Mouse (Mus musculus) CH12.LX (cell line): ENCODE measurements around the gene Retreg3. TPM values are rescaled to one million over a fixed set of nuclear protein-coding genes. Genes with fewer than 3 reads are reported as not detected.
A peak's percentile ranks its signal among the peaks of the same experiment; 100 is the strongest.

Experiments used
- DNase-seq: peaks from one replicate; pipeline ENCODE4 v3.0.0-alpha.2; 2013; ENCODE audit errors: extremely low read depth
- H3K27ac ChIP-seq: 2 replicates; pipeline ENCODE4 v1.5.1; 2012; ENCODE audit warnings: low read depth, mild to moderate bottlenecking, control low read depth, moderate library complexity; ENCODE audit not compliant: insufficient read depth
- H3K27me3 ChIP-seq: replicated peaks from 2 replicates; pipeline ENCODE3; 2012; ENCODE audit warnings: inconsistent platforms
- H3K36me3 ChIP-seq, 2 experiments: replicated peaks in 1 of 2; 2 replicates each; pipeline versions ENCODE3 to v1.6.1; 2012; ENCODE audit warnings: inconsistent platforms in 1 of 2, low read length in 1 of 2, mild to moderate bottlenecking in 1 of 2, mixed read lengths in 1 of 2, moderate library complexity in 1 of 2; ENCODE audit not compliant: control insufficient read depth in 1 of 2, insufficient read depth in 1 of 2
- H3K4me1 ChIP-seq, 2 experiments: 2 replicates each; pipeline ENCODE4 v1.6.1; 2012; ENCODE audit warnings: inconsistent platforms in 1 of 2, moderate library complexity in 1 of 2; ENCODE audit not compliant: insufficient read depth in 2 of 2, control insufficient read depth in 1 of 2
- H3K4me2 ChIP-seq: 2 replicates; pipeline ENCODE4 v1.6.1; 2012; ENCODE audit warnings: low read depth, mild to moderate bottlenecking, control low read depth; ENCODE audit not compliant: poor library complexity, insufficient read depth, severe bottlenecking
- H3K4me3 ChIP-seq, 3 experiments: fragments of 150-350 bp in 1 of 3; sonication (generic) in 1 of 3; replicated peaks in 1 of 3; 2 replicates each; pipeline versions ENCODE3 to v1.5.1; 2011 to 2012; ENCODE audit warnings: low read depth in 2 of 3, low read length in 2 of 3, mild to moderate bottlenecking in 2 of 3, moderate library complexity in 2 of 3, control low read depth in 1 of 3, improper control_type of control experiment in 1 of 3, inconsistent platforms in 1 of 3, mixed read lengths in 1 of 3; ENCODE audit not compliant: poor library complexity in 1 of 3
- H3K79me2 ChIP-seq: replicated peaks from 2 replicates; pipeline ENCODE4 v1.6.1; 2012; ENCODE audit warnings: mild to moderate bottlenecking, moderate library complexity; ENCODE audit not compliant: control insufficient read depth, poor library complexity, insufficient read depth, severe bottlenecking; ENCODE audit errors: extremely low read depth
- H3K9ac ChIP-seq: 2 replicates; pipeline ENCODE4 v1.6.1; 2012; ENCODE audit warnings: low read depth, mild to moderate bottlenecking, control low read depth, moderate library complexity; ENCODE audit not compliant: insufficient read depth
- H3K9me3 ChIP-seq: replicated peaks from 2 replicates; pipeline ENCODE3; 2012; ENCODE audit warnings: low read length, inconsistent platforms, mixed read lengths
- CHD1 ChIP-seq: IDR thresholded peaks from 2 replicates; pipeline ENCODE4 v1.6.1; 2012; ENCODE audit warnings: low read depth, low read length, improper control_type of control experiment, inconsistent platforms
- CHD2 ChIP-seq: IDR thresholded peaks from 2 replicates; pipeline ENCODE4 v1.6.1; 2011; ENCODE audit warnings: low read length, improper control_type of control experiment
- ELF1 ChIP-seq: IDR thresholded peaks from 2 replicates; pipeline ENCODE4 v1.6.1; 2014; ENCODE audit warnings: low read depth, mild to moderate bottlenecking, inconsistent platforms, low read length, improper control_type of control experiment
- ETS1 ChIP-seq: conservative IDR thresholded peaks from 2 replicates; pipeline ENCODE4 v1.6.1; 2012; ENCODE audit warnings: low read depth, mild to moderate bottlenecking, inconsistent platforms, low read length, improper control_type of control experiment, moderate library complexity
- GABPA ChIP-seq: IDR thresholded peaks from 2 replicates; pipeline ENCODE4 v1.6.1; 2012; ENCODE audit warnings: low read depth, low read length, improper control_type of control experiment, inconsistent platforms; ENCODE audit not compliant: insufficient replicate concordance
- JUN ChIP-seq: IDR thresholded peaks from 2 replicates; pipeline ENCODE4 v1.6.1; 2011; ENCODE audit warnings: low read depth, mild to moderate bottlenecking, low read length, improper control_type of control experiment, moderate library complexity; ENCODE audit not compliant: insufficient read depth
- JUND ChIP-seq: conservative IDR thresholded peaks from 2 replicates; pipeline ENCODE4 v1.6.1; 2011; ENCODE audit warnings: low read depth, low read length, improper control_type of control experiment
- MAFK ChIP-seq: IDR thresholded peaks from 2 replicates; pipeline ENCODE4 v1.6.1; 2011; ENCODE audit warnings: low read length, improper control_type of control experiment; ENCODE audit not compliant: insufficient replicate concordance
- MAZ ChIP-seq: IDR thresholded peaks from 2 replicates; pipeline ENCODE4 v1.6.1; 2012; ENCODE audit warnings: low read depth, mild to moderate bottlenecking, inconsistent platforms, low read length, improper control_type of control experiment, moderate library complexity
- MEF2A ChIP-seq: IDR thresholded peaks from 2 replicates; pipeline ENCODE4 v1.6.1; 2014; ENCODE audit warnings: low read depth, mild to moderate bottlenecking, inconsistent platforms, low read length, improper control_type of control experiment, borderline replicate concordance
- MXI1 ChIP-seq: IDR thresholded peaks from 2 replicates; pipeline ENCODE4 v1.6.1; 2011; ENCODE audit warnings: mild to moderate bottlenecking, low read depth, low read length, improper control_type of control experiment
- PAX5 ChIP-seq: IDR thresholded peaks from 2 replicates; pipeline ENCODE4 v1.6.1; 2012; ENCODE audit warnings: low read length, inconsistent platforms, mixed read lengths
- RAD21 ChIP-seq: IDR thresholded peaks from 2 replicates; pipeline ENCODE4 v1.6.1; 2011; ENCODE audit warnings: low read depth, mild to moderate bottlenecking, low read length, improper control_type of control experiment, moderate library complexity
- SMC3 ChIP-seq: IDR thresholded peaks from 2 replicates; pipeline ENCODE4 v1.6.1; 2011; ENCODE audit warnings: low read depth, low read length, improper control_type of control experiment
- TCF12 ChIP-seq: IDR thresholded peaks from 2 replicates; pipeline ENCODE4 v1.6.1; 2014; ENCODE audit warnings: low read depth, mild to moderate bottlenecking, inconsistent platforms, low read length, improper control_type of control experiment
- UBTF ChIP-seq: IDR thresholded peaks from 2 replicates; pipeline ENCODE4 v1.6.1; 2012; ENCODE audit warnings: low read depth, mild to moderate bottlenecking, inconsistent platforms, low read length, improper control_type of control experiment, moderate library complexity
- USF1 ChIP-seq: IDR thresholded peaks from 2 replicates; pipeline ENCODE4 v1.6.1; 2014; ENCODE audit warnings: low read depth, mild to moderate bottlenecking, inconsistent platforms, low read length, improper control_type of control experiment
- USF2 ChIP-seq: conservative IDR thresholded peaks from 2 replicates; pipeline ENCODE4 v1.6.1; 2011; ENCODE audit warnings: low read depth, low read length, improper control_type of control experiment
- ZC3H11A ChIP-seq: IDR thresholded peaks from 2 replicates; pipeline ENCODE4 v1.6.1; 2012; ENCODE audit warnings: low read depth, mild to moderate bottlenecking, inconsistent platforms, low read length, improper control_type of control experiment
- ZKSCAN1 ChIP-seq: IDR thresholded peaks from 2 replicates; pipeline ENCODE4 v1.6.1; 2012; ENCODE audit warnings: low read depth, inconsistent platforms, low read length, improper control_type of control experiment, borderline replicate concordance
- ZMIZ1 ChIP-seq: IDR thresholded peaks from 2 replicates; pipeline ENCODE4 v1.6.1; 2012; ENCODE audit warnings: low read depth, mild to moderate bottlenecking, inconsistent platforms, low read length, improper control_type of control experiment
- ZNF384 ChIP-seq: IDR thresholded peaks from 2 replicates; pipeline ENCODE4 v1.6.1; 2012; ENCODE audit warnings: low read depth, low read length, improper control_type of control experiment, inconsistent platforms
- dilution Hi-C: fragments of 300-500 bp; cut with MboI; formaldehyde crosslinking; loops from 2 replicates; pipeline ENCODE4 v1.14.3; 2020; ENCODE audit warnings: low sequenced_read_pairs; ENCODE audit not compliant: extremely low pct_unique_long_range_greater_than_20kb, extremely low pct_ligation_motif_present
- in situ Hi-C: fragments of 300-500 bp; cut with MboI; formaldehyde crosslinking; loops from 3 replicates; pipeline ENCODE4 v1.14.3; 2019; ENCODE audit warnings: low sequenced_read_pairs, low pct_ligation_motif_present, low pct_unique_long_range_greater_than_20kb, mixed read lengths
- polyA plus RNA-seq: library from polyadenylated mRNA; unstranded; fragments of >175 nt; gene quantifications from 2 replicates; pipeline ENCODE4 v1.2.1, GENCODE M21; 2012; ENCODE audit warnings: low read depth; ENCODE audit not compliant: insufficient read length
- total RNA-seq, 2 experiments: library from RNA; depleted of rRNA; stranded (reverse); fragments of 300-350 nt in 1 of 2; fragments of >200 nt in 1 of 2; gene quantifications; 2 replicates each; pipeline ENCODE4 v1.2.3; 2012 to 2014

The Retreg3 gene
- total and polyA plus RNA-seq, 3 experiments, result 48.2 to 55.9 (median 54.3) TPM

- TF ChIP-seq JUND (no peak), PAX5 (no peak), ZC3H11A (no peak), USF1 (no peak), CHD1 (no peak), ZMIZ1 (no peak), ELF1 (no peak), JUN (no peak), GABPA (no peak), MAZ (no peak), ZKSCAN1 (no peak), TCF12 (no peak)
- peak overlapping the region; percentile 18 for H3K27ac ChIP-seq
- dilution Hi-C loops, result no loop called here
- in situ Hi-C loops, result loop anchor here (10.0 kb wide), 1 partner anchor 219 kb away; the partner anchor contains the start of gene Becn1
- peaks cover 38 to 63% of the 10 kb centered on the region in 2 experiments for H3K36me3 ChIP-seq
- peak overlapping the region; percentile 49 to 79 (median 68) for H3K4me3 ChIP-seq
- peak overlapping the region; percentile 47 for H3K9ac ChIP-seq
- H3K4me1 ChIP-seq, result peaks cover 26 to 64% of the 10 kb centered on the region in 2 experiments
- peaks cover 22% of the 10 kb centered on the region; the same call in 1 of the 2 replicates for H3K79me2 ChIP-seq
- peak overlapping the region; percentile 53 for H3K4me2 ChIP-seq
- DNase-seq, result no peak
- no peaks in the 10 kb centered on the region for H3K9me3 ChIP-seq
- H3K27me3 ChIP-seq, result peaks cover under 1% of the 10 kb centered on the region
Measured at GRCm38 (mm10) chr11:101086323-101086674, 33.4 kb downstream of the Retreg3 start.

GRCm38 (mm10) chr11:101085617-101086322 lies 33.9 kb downstream of the Retreg3 start:
- peaks cover 34 to 57% of the 10 kb centered on the region in 2 experiments for H3K36me3 ChIP-seq
- dilution Hi-C loops, result no loop called here
- no peak overlapping the region for H3K4me3 ChIP-seq
- H3K9ac ChIP-seq, result peak overlapping the region; percentile 47
- peaks cover 26 to 63% of the 10 kb centered on the region in 2 experiments for H3K4me1 ChIP-seq
- no peak for DNase-seq
- H3K79me2 ChIP-seq, result peaks cover 22% of the 10 kb centered on the region; the same call in 1 of the 2 replicates
- H3K27ac ChIP-seq, result peak overlapping the region; percentile 3; the same call in 1 of the 2 replicates
- in situ Hi-C loops, result loop anchor here (10.0 kb wide), 1 partner anchor 219 kb away; the partner anchor contains the start of gene Becn1
- peaks cover 3% of the 10 kb centered on the region for H3K27me3 ChIP-seq
- H3K4me2 ChIP-seq, result no peak overlapping the region
- no peaks in the 10 kb centered on the region for H3K9me3 ChIP-seq
- TF ChIP-seq ZNF384, result no peak
- no peak for TF ChIP-seq CHD2
- TF ChIP-seq MXI1, result no peak
- TF ChIP-seq MAZ, result no peak
- TF ChIP-seq RAD21, result no peak
- TF ChIP-seq ZC3H11A, result no peak
- TF ChIP-seq USF2, result no peak
- TF ChIP-seq ZKSCAN1, result no peak
- TF ChIP-seq MEF2A, result no peak
- TF ChIP-seq ELF1, result no peak
- TF ChIP-seq SMC3, result no peak
- no peak for TF ChIP-seq UBTF
- TF ChIP-seq PAX5, result no peak
- no peak for TF ChIP-seq ETS1
- TF ChIP-seq MAFK, result no peak
